8 mouse cellular contexts compared by ENCODE assay signal in genomic region chr2:128127121-128127671, GRCm38 (mm10). TPM values are rescaled to one million over a fixed set of nuclear protein-coding genes. Genes with fewer than 3 reads are reported as not detected.
DNase-seq lines count a peak whose midpoint lies in the region; ATAC-seq lines count a peak whose summit lies in the region.

No protein-coding gene starts in this region.

- ATAC-seq in CD4-positive, CD25-positive, alpha-beta regulatory T cell, adult 4 months: peak; percentile 70
- ATAC-seq in heart, embryonic 14.5 days (ENCODE audit: insufficient number of reproducible peaks, insufficient read depth, low FRiP score, low read depth): peak; percentile 88
- ATAC-seq in liver, embryonic 12.5 days: peak; percentile 90
- ATAC-seq in stomach, embryonic 15.5 days (ENCODE audit: insufficient read depth, low FRiP score, low read depth): peak; percentile 89

- DNase-seq in c-Kit-negative CD71-positive TER-119-positive erythroid progenitor cells, embryonic 14.5 days (ENCODE audit: low read depth, low spot score): peak; percentile 72
- DNase-seq in fibroblast of lung, adult 2 months (ENCODE audit: low read depth): peak; percentile 75
- peak; percentile 98 for DNase-seq in kidney, postnatal 14 days
- DNase-seq in naive thymus-derived CD4-positive, alpha-beta T cell, adult 2 months (ENCODE audit: low read depth): peak; percentile 90

- peaks cover 7% of the 10 kb centered on the region; the same call in 1 of the 2 replicates for H3K27me3 ChIP-seq in heart, embryonic 14.5 days (ENCODE audit: control insufficient read depth, insufficient read depth, low read length)
- peaks cover 46% of the 10 kb centered on the region for H3K27me3 ChIP-seq in liver, embryonic 12.5 days (replicated peaks)
- H3K27me3 ChIP-seq in stomach, embryonic 15.5 days (replicated peaks): peaks cover 11% of the 10 kb centered on the region

- WGBS in heart, embryonic 14.5 days: under 1% methylated on average over 61 of the region's 67 CpGs
- whole genome bisulfite sequencing in liver, embryonic 12.5 days (ENCODE audit: insufficient replicate concordance): under 1% methylated on average over 62 of the region's 67 CpGs
- under 1% methylated on average over 63 of the region's 67 CpGs for WGBS in stomach, embryonic 15.5 days

- H3K4me2 ChIP-seq in heart, embryonic 14.5 days (ENCODE audit: low read length): peak overlapping the region; percentile 91
- peak overlapping the region; percentile 93 for H3K4me2 ChIP-seq in liver, embryonic 12.5 days
- peak overlapping the region; percentile 95 for H3K4me2 ChIP-seq in stomach, embryonic 15.5 days

- H3K4me3 ChIP-seq in heart, embryonic 14.5 days (ENCODE audit: control insufficient read depth in 1 of 2, insufficient read depth in 1 of 2, low read depth in 1 of 2, low read length in 2 of 2): peak overlapping the region; percentile 73 to 78
- H3K4me3 ChIP-seq in liver, embryonic 12.5 days: peak overlapping the region; percentile 75
- H3K4me3 ChIP-seq in stomach, embryonic 15.5 days (replicated peaks): peak overlapping the region; percentile 70

- peaks cover 36% of the 10 kb centered on the region for H3K36me3 ChIP-seq in heart, embryonic 14.5 days (ENCODE audit: control insufficient read depth, insufficient read depth, low read length)
- H3K36me3 ChIP-seq in liver, embryonic 12.5 days: peaks cover 35% of the 10 kb centered on the region
- H3K36me3 ChIP-seq in stomach, embryonic 15.5 days: peaks cover 3% of the 10 kb centered on the region; the same call in 1 of the 2 replicates

- H3K9ac ChIP-seq in heart, embryonic 14.5 days (ENCODE audit: low read length): peak overlapping the region; percentile 87
- H3K9ac ChIP-seq in liver, embryonic 12.5 days: peak overlapping the region; percentile 75
- H3K9ac ChIP-seq in stomach, embryonic 15.5 days: peak overlapping the region; percentile 73

- H3K9me3 ChIP-seq in heart, embryonic 14.5 days (ENCODE audit: control insufficient read depth, low read length): no peaks in the 10 kb centered on the region
- no peaks in the 10 kb centered on the region for H3K9me3 ChIP-seq in liver, embryonic 12.5 days (replicated peaks)
- H3K9me3 ChIP-seq in stomach, embryonic 15.5 days: no peaks in the 10 kb centered on the region

- H3K4me1 ChIP-seq in heart, embryonic 14.5 days (ENCODE audit: control insufficient read depth in 2 of 2, insufficient read depth in 2 of 2, low read length in 2 of 2): peaks cover 28 to 32% of the 10 kb centered on the region in 2 experiments
- peaks cover 50% of the 10 kb centered on the region for H3K4me1 ChIP-seq in liver, embryonic 12.5 days
- peaks cover 33% of the 10 kb centered on the region for H3K4me1 ChIP-seq in stomach, embryonic 15.5 days

- peak overlapping the region; percentile 90 to 93 for H3K27ac ChIP-seq in heart, embryonic 14.5 days (replicated peaks in 1 of 2; ENCODE audit: control insufficient read depth in 1 of 2, insufficient read depth in 1 of 2, low read depth in 2 of 2, low read length in 2 of 2)
- H3K27ac ChIP-seq in liver, embryonic 12.5 days: peak overlapping the region; percentile 76
- peak overlapping the region; percentile 93 for H3K27ac ChIP-seq in stomach, embryonic 15.5 days

RNA-seq across cellular contexts. Expression of gene Bcl2l11, which starts 1.4 kb away (rescaled TPM):
- polyA plus RNA-seq in CD4-positive, CD25-positive, alpha-beta regulatory T cell, adult 4 months (2017; shearing (Covaris generic)): 10 to 100 TPM; 15.3 to 16.9 TPM
- polyA plus RNA-seq in heart, embryonic 14.5 days (2014; fragmentation: Nextera tagmentation; extraction: Ambion mirVana): 19.7 and 21.0 TPM in 2 replicates
- 9.4 and 9.7 TPM in 2 replicates for polyA plus RNA-seq in liver, embryonic 12.5 days (2016; fragmentation: Nextera tagmentation; extraction: Ambion mirVana)
- polyA plus RNA-seq in stomach, embryonic 15.5 days (2015; fragmentation: Nextera tagmentation; extraction: Ambion mirVana): 17.4 and 19.9 TPM in 2 replicates

Comparison
In these comparisons a context has a peak if more than half of its experiments do, and no peak if none do; other contexts are left out.
1. Peak in every context shown above with its lines: DNase-seq, ATAC-seq, H3K4me3 ChIP-seq and H3K27ac ChIP-seq.